Mouse (Mus musculus): ENCODE data around the gene Plekhh3. TPM values are rescaled to one million over a fixed set of nuclear protein-coding genes. Genes with fewer than 3 reads are reported as not detected.

Plekhh3 gene
- polyA plus RNA-seq, 1 experiment, result 2.5 TPM

DNA sequence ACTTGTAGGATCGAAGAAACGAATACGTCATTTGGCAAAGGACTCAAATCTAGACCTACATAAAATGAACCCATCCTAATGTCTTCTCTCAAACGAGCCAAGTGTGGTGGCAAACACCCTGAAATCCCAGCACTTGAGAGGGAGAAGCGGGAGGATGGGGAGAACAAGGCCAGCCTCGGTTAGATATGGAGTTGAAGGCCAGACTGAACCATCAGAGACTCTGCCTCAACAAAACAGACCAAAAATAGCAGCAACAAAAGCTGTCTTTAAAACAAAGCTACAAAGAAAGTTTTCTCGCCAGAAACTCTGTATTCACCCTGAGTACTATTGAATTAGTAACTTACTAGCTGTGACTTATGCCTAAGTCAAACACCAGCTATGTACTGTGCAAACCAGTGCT lies 34.2 kb downstream of the Plekhh3 start:
- no peaks in the 10 kb centered on the region for H3K9me3 ChIP-seq (replicated peaks; ENCODE audit: control insufficient read depth, insufficient read depth, low read length, poor library complexity, severe bottlenecking)
- no peak overlapping the region for H3K9ac ChIP-seq (ENCODE audit: low read depth, poor library complexity, severe bottlenecking)
- TF ChIP-seq CTCF (IDR thresholded peaks at IDR 0.05; ENCODE audit: low read depth, low read length) (no peak), POLR2A (IDR thresholded peaks at IDR 0.05; ENCODE audit: insufficient read depth, low read length) (no peak), EP300 (IDR thresholded peaks at IDR 0.05; ENCODE audit: insufficient read depth, low read depth, low read length) (no peak)
- no peaks in the 10 kb centered on the region for H3K36me3 ChIP-seq (ENCODE audit: control insufficient read depth, insufficient read depth, low read length, poor library complexity, severe bottlenecking)
- no peak overlapping the region for H3K4me3 ChIP-seq (ENCODE audit: low read depth, low read length)
- H3K27ac ChIP-seq (ENCODE audit: insufficient read depth, low read length), result no peak overlapping the region
- no peaks in the 10 kb centered on the region for H3K4me1 ChIP-seq (ENCODE audit: control insufficient read depth, insufficient read depth, low read length)
- no peaks in the 10 kb centered on the region for H3K27me3 ChIP-seq (ENCODE audit: control insufficient read depth, insufficient read depth, low read length, poor library complexity, severe bottlenecking)

- TF ChIP-seq POLR2A (IDR thresholded peaks at IDR 0.05; ENCODE audit: insufficient read depth, low read length) (no peak), CTCF (IDR thresholded peaks at IDR 0.05; ENCODE audit: low read depth, low read length) (no peak), EP300 (IDR thresholded peaks at IDR 0.05; ENCODE audit: insufficient read depth, low read depth, low read length) (no peak)
- Histone ChIP-seq H3K4me1 (ENCODE audit: control insufficient read depth, insufficient read depth, low read length) (no peaks in the 10 kb centered on the region), H3K27ac (ENCODE audit: insufficient read depth, low read length) (no peak overlapping the region), H3K9ac (ENCODE audit: low read depth, poor library complexity, severe bottlenecking) (no peak overlapping the region), H3K4me3 (ENCODE audit: low read depth, low read length) (no peak overlapping the region), H3K27me3 (ENCODE audit: control insufficient read depth, insufficient read depth, low read length, poor library complexity, severe bottlenecking) (no peaks in the 10 kb centered on the region), H3K9me3 (replicated peaks; ENCODE audit: control insufficient read depth, insufficient read depth, low read length, poor library complexity, severe bottlenecking) (no peaks in the 10 kb centered on the region), H3K36me3 (ENCODE audit: control insufficient read depth, insufficient read depth, low read length, poor library complexity, severe bottlenecking) (no peaks in the 10 kb centered on the region)
These were observed 36.8 kb downstream of the Plekhh3 start for GRCm38 (mm10) chr11:101134217-101134865.

DNA sequence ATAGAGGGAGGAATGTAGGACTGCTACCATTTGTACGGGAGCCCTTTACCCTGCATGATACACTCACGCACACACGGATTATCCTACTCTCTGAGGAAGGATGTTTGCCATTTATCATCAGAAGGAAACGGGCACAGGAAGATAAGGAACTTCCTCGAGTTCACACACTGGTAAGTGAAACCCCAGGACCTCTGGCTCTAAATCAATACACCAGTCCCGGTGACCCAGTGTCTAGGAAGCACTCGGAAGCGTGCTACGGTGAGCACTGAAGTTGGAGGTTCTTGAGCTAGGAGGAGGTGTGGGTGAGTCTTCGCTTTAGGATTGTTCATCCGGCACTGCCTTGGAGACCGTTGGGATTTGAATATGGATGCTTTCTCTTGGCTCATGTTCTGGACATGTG lies 38.1 kb downstream of the Plekhh3 start:
- H3K27ac ChIP-seq (ENCODE audit: insufficient read depth, low read length), result no peak overlapping the region
- TF ChIP-seq EP300 (IDR thresholded peaks at IDR 0.05; ENCODE audit: insufficient read depth, low read depth, low read length) (no peak), CTCF (IDR thresholded peaks at IDR 0.05; ENCODE audit: low read depth, low read length) (no peak), POLR2A (IDR thresholded peaks at IDR 0.05; ENCODE audit: insufficient read depth, low read length) (no peak)

DNA sequence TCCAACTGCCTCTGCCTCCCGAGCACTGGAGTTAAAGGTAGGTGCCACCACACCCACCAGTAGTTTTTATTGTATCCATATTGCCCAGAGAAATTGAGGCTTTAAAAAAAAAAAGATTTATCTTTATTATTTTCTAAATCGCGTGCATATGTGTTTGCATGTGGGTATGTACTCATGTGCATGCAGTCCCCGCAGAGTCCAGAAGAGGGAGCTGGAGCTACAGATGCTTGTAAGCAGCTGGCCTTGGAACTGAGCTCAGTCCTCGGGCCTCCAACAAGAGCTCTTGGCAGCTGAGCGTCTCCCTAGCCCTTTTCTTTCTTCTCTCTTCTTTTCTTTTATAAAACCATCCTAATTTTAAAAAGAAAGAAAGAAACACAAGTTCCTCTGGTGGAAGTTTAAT lies 39.5 kb downstream of the Plekhh3 start:
- H3K27ac ChIP-seq (ENCODE audit: insufficient read depth, low read length), result no peak overlapping the region
- no peaks in the 10 kb centered on the region for H3K27me3 ChIP-seq (ENCODE audit: control insufficient read depth, insufficient read depth, low read length, poor library complexity, severe bottlenecking)
- H3K9ac ChIP-seq (ENCODE audit: low read depth, poor library complexity, severe bottlenecking), result no peak overlapping the region
- H3K4me3 ChIP-seq (ENCODE audit: low read depth, low read length), result no peak overlapping the region
- no peaks in the 10 kb centered on the region for H3K4me1 ChIP-seq (ENCODE audit: control insufficient read depth, insufficient read depth, low read length)
- H3K36me3 ChIP-seq (ENCODE audit: control insufficient read depth, insufficient read depth, low read length, poor library complexity, severe bottlenecking), result no peaks in the 10 kb centered on the region
- no peak for TF ChIP-seq EP300 (IDR thresholded peaks at IDR 0.05; ENCODE audit: insufficient read depth, low read depth, low read length)
- peak; percentile 65 for TF ChIP-seq CTCF (IDR thresholded peaks at IDR 0.05; ENCODE audit: low read depth, low read length)
- no peaks in the 10 kb centered on the region for H3K9me3 ChIP-seq (replicated peaks; ENCODE audit: control insufficient read depth, insufficient read depth, low read length, poor library complexity, severe bottlenecking)

More for the DNA sequence above, 38.1 kb downstream of the Plekhh3 start:
- no peaks in the 10 kb centered on the region for H3K36me3 ChIP-seq (ENCODE audit: control insufficient read depth, insufficient read depth, low read length, poor library complexity, severe bottlenecking)
- no peaks in the 10 kb centered on the region for H3K9me3 ChIP-seq (replicated peaks; ENCODE audit: control insufficient read depth, insufficient read depth, low read length, poor library complexity, severe bottlenecking)
- no peak overlapping the region for H3K4me3 ChIP-seq (ENCODE audit: low read depth, low read length)
- no peak overlapping the region for H3K9ac ChIP-seq (ENCODE audit: low read depth, poor library complexity, severe bottlenecking)
- no peaks in the 10 kb centered on the region for H3K4me1 ChIP-seq (ENCODE audit: control insufficient read depth, insufficient read depth, low read length)
- H3K27me3 ChIP-seq (ENCODE audit: control insufficient read depth, insufficient read depth, low read length, poor library complexity, severe bottlenecking), result no peaks in the 10 kb centered on the region

DNA sequence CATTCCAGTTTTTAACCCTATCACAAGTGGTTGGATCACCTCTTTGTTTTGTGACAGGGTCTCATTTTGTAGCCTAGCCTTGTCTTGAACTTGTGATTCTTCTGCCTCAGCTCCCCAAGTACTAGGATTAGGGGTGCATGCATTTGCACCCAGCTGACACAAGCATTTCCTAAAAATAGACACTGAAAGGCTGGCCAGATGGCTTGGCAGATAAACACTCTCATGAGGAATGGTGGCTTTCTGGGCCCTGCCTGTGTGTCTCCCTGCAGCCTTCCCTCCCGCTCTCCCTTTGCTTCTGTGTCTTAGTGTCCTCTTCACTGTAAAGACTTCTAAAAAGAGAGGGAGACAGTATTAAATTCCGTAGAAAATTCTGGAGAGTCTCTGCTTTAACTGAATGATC lies 40.0 kb downstream of the Plekhh3 start:
- H3K9me3 ChIP-seq (replicated peaks; ENCODE audit: control insufficient read depth, insufficient read depth, low read length, poor library complexity, severe bottlenecking), result no peaks in the 10 kb centered on the region
- peaks cover 2% of the 10 kb centered on the region for H3K36me3 ChIP-seq (ENCODE audit: control insufficient read depth, insufficient read depth, low read length, poor library complexity, severe bottlenecking)
- no peaks in the 10 kb centered on the region for H3K4me1 ChIP-seq (ENCODE audit: control insufficient read depth, insufficient read depth, low read length)
- no peaks in the 10 kb centered on the region for H3K27me3 ChIP-seq (ENCODE audit: control insufficient read depth, insufficient read depth, low read length, poor library complexity, severe bottlenecking)
- H3K4me3 ChIP-seq (ENCODE audit: low read depth, low read length), result no peak overlapping the region
- TF ChIP-seq CTCF (IDR thresholded peaks at IDR 0.05; ENCODE audit: low read depth, low read length) (no peak), POLR2A (IDR thresholded peaks at IDR 0.05; ENCODE audit: insufficient read depth, low read length) (no peak), EP300 (IDR thresholded peaks at IDR 0.05; ENCODE audit: insufficient read depth, low read depth, low read length) (no peak)
- H3K27ac ChIP-seq (ENCODE audit: insufficient read depth, low read length), result no peak overlapping the region
- no peak overlapping the region for H3K9ac ChIP-seq (ENCODE audit: low read depth, poor library complexity, severe bottlenecking)

DNA sequence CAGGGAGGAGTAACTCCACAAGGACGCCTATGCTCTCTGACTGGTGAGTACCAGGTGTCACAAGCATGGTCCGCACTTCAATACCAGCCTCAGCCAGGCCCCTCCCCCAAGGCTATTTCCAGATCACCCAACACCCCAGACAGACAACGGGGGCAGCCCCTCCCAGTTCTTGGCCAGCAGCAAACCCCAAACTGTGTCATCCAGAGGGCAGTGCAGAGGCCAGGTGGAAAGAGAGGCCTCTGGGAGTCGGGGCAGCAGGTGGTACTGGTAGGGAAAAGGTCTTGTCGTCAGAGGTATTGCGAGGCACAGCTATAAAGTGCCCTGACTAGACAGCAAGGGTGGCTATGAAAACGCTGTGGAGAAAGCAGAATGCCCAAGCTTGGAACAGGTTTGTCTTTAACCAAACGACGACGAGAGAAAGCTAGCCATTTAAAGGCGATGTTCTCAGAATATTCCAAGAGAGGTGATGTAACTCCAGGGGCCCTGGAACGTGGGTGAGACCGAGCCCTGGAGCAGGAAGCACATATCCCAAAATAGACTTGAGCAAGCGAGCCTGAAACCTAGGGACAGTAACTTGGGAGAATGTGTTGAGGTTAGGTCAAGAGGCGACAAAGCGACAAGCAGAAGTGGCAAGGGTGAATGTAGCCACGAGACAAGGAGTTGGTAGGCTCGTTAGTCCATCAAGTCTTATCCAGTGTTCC lies 40.9 kb downstream of the Plekhh3 start:
- Histone ChIP-seq H3K4me3 (ENCODE audit: low read depth, low read length) (no peak overlapping the region), H3K36me3 (ENCODE audit: control insufficient read depth, insufficient read depth, low read length, poor library complexity, severe bottlenecking) (peaks cover 6% of the 10 kb centered on the region), H3K9ac (ENCODE audit: low read depth, poor library complexity, severe bottlenecking) (no peak overlapping the region), H3K9me3 (replicated peaks; ENCODE audit: control insufficient read depth, insufficient read depth, low read length, poor library complexity, severe bottlenecking) (no peaks in the 10 kb centered on the region), H3K4me1 (ENCODE audit: control insufficient read depth, insufficient read depth, low read length) (no peaks in the 10 kb centered on the region), H3K27ac (ENCODE audit: insufficient read depth, low read length) (no peak overlapping the region), H3K27me3 (ENCODE audit: control insufficient read depth, insufficient read depth, low read length, poor library complexity, severe bottlenecking) (no peaks in the 10 kb centered on the region)
- TF ChIP-seq POLR2A (IDR thresholded peaks at IDR 0.05; ENCODE audit: insufficient read depth, low read length) (no peak), EP300 (IDR thresholded peaks at IDR 0.05; ENCODE audit: insufficient read depth, low read depth, low read length) (no peak), CTCF (IDR thresholded peaks at IDR 0.05; ENCODE audit: low read depth, low read length) (no peak)

Measured in ES-Bruce4 (cell line).